Mouse (Mus musculus): ENCODE measurements around the gene C3.

C3 gene

GRCm38 (mm10) chr17:57219884-57220207, 8.1 kb downstream of the C3 start:
- no peak for DNase-seq (ENCODE audit: low spot score)

- DNase-seq (ENCODE audit: low spot score): peak; percentile 79
Observed at GRCm38 (mm10) chr17:57219167-57219883, 8.6 kb downstream of the C3 start.

DNA sequence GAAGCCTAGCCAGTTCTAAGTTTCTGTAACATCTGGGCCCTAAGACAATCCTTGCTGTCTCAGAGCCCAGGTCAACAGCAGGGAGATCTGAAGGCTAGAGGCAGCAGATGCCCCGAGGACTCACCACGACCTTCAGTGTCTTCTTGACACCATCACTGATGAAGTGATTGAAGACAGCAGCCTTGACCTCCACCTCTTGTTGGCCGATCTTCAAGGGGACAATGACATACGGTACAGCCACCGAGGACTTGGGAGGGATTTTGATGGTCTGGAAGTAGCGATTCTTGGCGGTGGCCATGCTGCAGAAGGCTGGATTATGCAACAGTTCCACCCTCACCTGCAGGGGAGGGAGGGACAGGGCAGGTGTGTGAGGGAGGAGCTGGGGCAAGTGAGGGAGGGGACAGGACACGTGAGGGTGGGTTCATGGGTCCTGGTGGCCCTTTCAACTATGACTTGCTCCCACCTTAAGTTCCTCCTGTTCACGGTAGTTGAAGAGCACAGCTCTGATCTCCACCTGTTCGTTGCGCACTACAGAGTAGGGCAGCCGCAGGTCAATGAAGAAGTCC, 9.5 kb downstream of the C3 start:
- DNase-seq (ENCODE audit: low spot score): no peak

- no peak for DNase-seq (ENCODE audit: low spot score)
Observed at GRCm38 (mm10) chr17:57214676-57215387, 13.1 kb downstream of the C3 start.

- no peak for DNase-seq (ENCODE audit: low spot score)
Observed at GRCm38 (mm10) chr17:57211501-57211900, 16.4 kb downstream of the C3 start.

DNA sequence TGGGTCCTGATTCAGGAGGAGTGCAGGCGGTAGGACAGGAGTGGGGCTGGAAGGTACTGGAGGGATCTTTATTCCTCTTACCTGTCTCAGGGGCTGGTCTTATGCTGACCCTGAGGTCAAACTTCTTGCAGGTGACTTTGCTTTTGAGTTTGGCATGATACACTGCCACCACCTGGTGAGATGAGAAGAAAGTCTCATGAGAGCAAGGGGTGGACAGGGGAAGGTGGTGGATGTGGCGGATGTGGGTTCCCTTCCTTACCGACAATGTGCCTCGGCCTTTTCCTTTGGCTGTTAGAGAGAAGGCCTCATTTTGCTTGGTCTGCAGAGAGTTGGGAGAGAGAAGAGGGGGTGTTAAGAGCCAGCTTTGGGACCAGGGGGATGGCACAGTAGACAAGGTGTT, 18.6 kb downstream of the C3 start:
- no peak for DNase-seq (ENCODE audit: low spot score)

DNA sequence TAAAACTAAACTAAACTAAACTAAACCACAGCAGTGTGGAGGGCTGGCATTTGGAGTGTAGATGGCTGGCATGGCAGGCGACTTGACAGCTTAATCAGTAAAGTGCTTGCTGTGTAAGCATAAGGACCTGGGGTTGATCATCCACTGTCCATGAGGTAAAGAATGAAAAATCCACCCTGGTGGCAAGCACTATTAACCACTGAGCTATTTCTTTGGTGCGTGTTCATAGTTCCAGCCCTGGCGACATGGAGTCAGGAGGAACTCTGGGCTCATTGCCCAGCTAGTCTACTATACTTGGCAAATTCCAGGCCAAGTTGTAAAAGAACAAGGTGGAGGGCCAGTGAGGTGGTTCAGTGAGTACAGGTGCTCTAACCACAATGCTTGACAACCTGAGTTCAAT, 20.0 kb downstream of the C3 start:
- DNase-seq (ENCODE audit: low spot score): no peak

GRCm38 (mm10) chr17:57201841-57202724, 25.9 kb downstream of the C3 start:
- DNase-seq (ENCODE audit: low spot score): no peak

- no peak for DNase-seq (ENCODE audit: low spot score)
Observed at GRCm38 (mm10) chr17:57198252-57198651, 29.7 kb downstream of the C3 start.

DNA sequence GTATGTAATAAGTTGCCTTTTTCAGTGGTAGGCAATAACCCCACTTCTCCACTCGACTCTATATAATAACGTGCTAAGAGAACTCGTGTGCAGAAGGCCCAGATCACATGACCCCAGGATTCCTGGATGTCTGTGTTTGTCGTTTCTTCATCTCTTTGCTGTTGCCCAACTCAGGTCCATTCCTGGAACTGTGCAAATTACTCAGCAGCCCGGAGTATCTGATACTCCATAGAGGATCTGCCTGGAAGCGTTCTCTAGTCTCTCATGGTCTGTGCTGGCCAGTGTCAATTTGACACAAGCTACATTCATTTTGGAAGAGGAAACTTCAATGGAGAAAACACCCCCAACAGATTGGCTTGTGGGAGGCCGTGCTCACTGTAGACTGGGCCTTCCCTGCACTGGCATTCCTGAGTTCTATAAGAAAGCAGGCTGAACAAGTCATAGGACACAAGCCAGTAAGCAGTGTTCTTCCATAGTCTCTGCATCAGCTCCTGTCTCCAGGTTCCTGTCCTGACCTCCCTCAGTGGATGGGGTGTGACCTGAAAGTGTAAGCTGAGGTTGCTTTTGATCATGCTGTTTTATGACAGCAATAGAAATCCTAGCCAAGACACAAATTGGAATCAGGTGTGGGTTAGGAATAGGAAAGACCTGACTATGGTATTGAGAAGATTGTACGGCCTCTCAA, 32.5 kb downstream of the C3 start:
- DNase-seq (ENCODE audit: low spot score): no peak

- DNase-seq (ENCODE audit: low spot score): no peak
Observed at GRCm38 (mm10) chr17:57194771-57195170, 33.2 kb downstream of the C3 start.

DNA sequence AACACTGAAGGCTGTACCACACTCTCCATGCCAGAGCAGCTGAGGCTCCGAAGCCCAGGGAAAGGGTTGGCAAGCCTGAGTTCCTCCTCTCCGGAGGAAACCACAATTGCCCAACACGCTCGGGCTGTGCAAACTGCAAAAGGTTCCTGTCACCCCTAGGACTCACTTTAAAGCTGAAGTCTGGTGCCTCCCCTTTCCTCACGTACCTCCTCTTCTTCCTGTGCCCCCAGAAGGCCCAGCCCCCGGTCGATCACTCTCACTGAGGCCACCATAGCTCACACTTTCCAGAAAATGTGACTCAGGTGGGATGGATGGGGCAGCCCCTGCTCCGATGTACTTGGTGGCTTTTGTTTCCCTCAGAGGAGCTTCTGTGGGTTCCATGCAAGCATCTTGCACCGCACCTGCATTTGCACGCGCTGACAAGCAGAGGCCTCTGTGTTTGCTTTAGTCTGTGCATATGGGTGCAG, 33.9 kb downstream of the C3 start, which contains the start of gene Tnfsf14:
Gene Tnfsf14, minus strand, starts transcription at position 137 of the 467 bp plus-strand sequence.
- DNase-seq (ENCODE audit: low spot score): no peak

DNA sequence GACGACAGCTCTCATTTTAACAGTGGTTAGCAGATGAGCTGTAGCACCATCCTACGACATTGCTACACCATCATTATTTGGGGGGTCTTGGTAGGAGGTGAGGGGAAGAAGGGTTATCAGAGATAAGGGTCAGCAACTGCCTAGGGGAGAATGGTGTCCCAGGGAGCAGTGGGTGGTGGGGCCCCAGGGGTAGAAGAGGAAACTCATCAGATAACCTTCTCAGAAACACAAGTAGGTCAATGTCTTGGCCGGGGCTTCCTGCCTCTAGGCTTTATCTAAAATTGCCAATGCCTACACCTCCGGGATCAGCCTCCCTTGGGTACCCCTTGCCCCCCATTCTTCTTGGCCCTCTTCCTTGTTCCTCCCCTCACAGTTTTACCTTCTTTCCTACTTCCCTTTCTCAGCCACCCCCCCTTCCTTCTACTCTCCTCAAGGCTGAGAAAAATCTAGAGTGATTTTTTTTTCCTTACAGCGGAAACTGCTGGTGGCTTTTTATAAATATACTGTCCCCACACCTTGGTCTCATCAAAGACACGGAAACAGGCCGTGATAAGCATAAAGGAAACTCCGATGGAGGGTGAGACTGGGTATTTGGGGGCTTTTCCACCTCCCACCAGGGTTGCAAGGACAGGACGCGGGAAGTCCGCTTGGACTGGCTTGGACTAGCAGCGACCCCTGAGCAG, 39.3 kb downstream of the C3 start:
- DNase-seq (ENCODE audit: low spot score): no peak

DNA sequence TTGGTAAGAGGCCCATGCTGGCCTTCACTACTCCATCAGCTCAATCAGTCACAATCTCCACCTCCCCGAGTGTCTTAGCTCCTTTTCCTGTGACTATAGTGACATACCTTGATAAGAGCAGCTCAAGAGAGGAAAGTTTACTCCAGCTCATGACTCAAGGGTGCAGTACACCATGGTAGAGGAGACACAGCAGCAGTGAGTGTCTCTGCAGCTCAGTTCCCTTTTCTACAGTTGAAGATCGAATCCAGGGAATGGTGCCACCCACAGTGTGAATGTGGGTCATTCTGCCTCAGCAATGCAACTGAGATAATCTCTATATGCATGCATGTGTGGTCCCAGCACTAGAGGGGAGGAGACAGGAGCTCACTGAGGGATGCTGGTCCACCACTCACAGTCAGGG, 42.3 kb downstream of the C3 start:
- no peak for DNase-seq (ENCODE audit: low spot score)

DNA sequence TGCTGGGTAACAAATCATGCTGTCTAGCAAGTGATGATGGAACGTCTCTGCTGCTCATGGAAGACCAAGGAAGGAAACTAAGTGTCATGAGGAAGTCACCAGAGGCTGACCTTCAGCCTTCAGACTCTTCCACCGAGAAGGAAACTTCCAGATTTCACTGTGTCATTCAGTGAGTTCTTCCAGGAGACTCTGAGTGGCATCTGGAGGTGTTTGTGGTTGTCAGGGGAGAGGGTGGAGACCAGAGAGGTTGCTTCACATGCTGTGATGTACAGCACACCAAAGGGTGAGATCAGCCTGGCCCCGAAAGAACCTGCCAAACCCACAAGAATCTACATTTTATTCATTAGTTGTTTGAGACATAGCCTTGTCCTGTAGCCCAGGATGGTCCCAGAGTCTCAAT, 45.1 kb downstream of the C3 start:
- DNase-seq (ENCODE audit: low spot score): no peak

- no peak for DNase-seq (ENCODE audit: low spot score)
Observed at GRCm38 (mm10) chr17:57180363-57180762, 47.6 kb downstream of the C3 start.

DNA sequence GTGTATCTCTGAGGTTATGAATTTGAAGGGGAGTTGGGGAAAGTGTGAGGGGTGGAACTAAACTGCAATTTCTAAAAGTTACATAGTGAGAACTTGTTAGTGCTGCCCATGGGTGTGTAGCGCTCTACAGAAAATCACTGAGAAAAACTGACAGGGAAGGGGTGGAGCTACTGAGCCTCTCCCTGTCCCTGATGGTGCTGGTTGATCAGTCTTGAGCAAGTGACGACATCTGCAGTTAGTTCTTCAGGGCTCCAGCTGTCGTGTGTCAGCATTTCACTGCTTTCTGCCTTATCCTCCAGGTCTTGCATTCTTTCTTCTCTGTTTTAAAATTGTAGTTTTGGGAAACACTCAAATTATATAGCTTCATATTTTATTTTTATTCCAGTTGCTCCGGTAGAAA, 54.6 kb downstream of the C3 start:
- DNase-seq (ENCODE audit: low spot score): no peak

DNA sequence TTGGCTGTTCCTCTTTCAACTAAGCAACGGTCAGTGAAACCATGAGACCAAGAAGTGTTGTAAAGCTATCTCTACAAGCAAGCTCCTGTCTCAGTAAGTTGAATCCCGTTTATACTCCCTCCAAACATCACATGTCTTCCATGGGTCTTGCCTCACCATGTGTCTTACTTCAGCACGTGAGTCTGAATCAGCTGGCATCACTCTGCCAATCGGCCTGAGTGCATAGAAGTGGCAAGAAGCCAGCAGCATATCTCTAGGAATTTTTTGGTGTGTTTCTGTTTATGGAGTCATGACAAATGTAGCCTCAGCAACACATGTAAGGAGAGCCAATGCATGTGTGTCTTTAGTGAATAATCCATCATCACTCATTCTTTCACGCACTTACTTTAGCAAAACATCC, 55.6 kb downstream of the C3 start:
- no peak for DNase-seq (ENCODE audit: low spot score)

GRCm38 (mm10) chr17:57170616-57171260, 57.2 kb downstream of the C3 start:
- DNase-seq (ENCODE audit: low spot score): no peak
